Mouse (Mus musculus): Measurements from ENCODE around the gene Tssc4.

The Tssc4 gene

DNA sequence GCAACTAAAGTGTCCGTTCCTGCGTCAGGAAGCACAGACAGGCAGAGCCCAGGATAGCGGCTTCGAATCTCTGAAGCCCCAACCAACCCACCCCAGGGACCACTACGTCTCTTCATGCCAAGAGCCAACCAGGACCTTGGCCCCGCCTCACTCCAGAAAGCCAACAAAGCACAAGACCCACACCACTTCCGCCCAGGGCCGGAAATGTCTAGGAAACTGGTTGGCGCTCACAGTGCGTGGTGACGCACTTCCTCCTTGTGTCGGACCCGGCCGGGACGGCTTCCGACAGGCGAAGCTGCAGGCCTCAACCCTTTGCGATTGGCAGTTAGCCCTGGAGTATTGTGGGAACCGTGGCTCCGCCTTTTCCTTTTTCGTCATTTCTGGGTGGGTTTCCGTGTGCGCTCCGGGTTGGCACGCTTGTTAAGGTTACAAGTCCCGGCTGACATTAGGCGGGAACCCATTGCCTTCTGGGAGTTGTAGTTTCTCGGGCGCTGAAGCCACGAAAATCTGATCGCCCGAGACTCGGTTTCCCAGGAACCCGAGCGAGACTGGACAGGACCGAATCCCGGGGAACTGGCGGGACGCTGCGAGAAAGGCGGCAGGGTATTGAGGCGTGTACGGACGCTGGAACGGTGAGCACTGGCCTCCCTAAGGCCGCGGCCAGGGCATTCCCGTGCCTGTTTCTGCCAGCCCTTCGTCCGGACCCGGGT lies at the start of gene Tssc4:
Gene Tssc4, plus strand, starts transcription at position 368 of the 710 bp plus-strand sequence.
- in situ Hi-C loops (cut with MboI; ENCODE audit: low pct_unique_long_range_greater_than_20kb in 1 of 2, low sequenced_read_pairs in 2 of 2, unreplicated experiment in 1 of 2): no loop called here

DNA sequence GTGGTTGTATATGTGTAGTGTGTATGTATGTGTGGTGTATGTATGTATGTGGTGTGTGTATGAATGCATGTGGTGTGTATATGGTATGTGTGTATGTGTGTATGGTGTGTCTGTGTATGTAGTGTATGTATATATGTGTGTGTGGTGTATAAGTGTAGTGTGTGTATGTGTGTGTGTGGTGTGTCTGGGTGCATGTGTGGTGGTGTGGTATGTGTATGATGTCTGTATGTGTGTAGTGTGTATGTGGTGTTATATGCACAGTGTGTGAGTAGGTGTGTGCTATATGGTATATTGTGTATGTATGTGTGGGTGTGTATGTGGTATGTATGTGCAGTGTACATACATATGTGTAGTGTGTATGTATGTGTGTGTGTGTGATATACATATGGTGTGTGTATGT lies 49.0 kb upstream of the Tssc4 start:
- in situ Hi-C loops (cut with MboI; ENCODE audit: low pct_unique_long_range_greater_than_20kb in 1 of 2, low sequenced_read_pairs in 2 of 2, unreplicated experiment in 1 of 2): no loop called here

DNA sequence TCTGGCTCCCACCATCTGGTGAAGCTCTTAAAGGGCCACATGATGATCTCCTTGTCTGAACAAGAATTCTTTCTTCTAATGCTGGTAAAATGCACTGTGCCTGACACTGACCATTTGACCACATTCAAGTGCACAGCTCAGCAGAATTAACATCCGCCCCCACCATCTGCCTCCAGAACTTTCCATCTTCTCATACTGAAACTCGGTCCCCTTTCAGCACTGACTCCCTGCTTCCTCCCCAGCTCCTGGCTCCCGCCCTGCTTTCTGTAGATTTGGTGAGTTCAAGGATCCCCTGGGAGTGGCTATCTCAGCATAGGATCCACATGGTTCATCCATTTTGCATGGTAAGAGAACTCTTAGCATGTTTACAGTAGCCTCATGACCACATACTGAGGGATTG lies 48.3 kb upstream of the Tssc4 start:
- in situ Hi-C loops (cut with MboI; ENCODE audit: low pct_unique_long_range_greater_than_20kb in 1 of 2, low sequenced_read_pairs in 2 of 2, unreplicated experiment in 1 of 2): no loop called here

DNA sequence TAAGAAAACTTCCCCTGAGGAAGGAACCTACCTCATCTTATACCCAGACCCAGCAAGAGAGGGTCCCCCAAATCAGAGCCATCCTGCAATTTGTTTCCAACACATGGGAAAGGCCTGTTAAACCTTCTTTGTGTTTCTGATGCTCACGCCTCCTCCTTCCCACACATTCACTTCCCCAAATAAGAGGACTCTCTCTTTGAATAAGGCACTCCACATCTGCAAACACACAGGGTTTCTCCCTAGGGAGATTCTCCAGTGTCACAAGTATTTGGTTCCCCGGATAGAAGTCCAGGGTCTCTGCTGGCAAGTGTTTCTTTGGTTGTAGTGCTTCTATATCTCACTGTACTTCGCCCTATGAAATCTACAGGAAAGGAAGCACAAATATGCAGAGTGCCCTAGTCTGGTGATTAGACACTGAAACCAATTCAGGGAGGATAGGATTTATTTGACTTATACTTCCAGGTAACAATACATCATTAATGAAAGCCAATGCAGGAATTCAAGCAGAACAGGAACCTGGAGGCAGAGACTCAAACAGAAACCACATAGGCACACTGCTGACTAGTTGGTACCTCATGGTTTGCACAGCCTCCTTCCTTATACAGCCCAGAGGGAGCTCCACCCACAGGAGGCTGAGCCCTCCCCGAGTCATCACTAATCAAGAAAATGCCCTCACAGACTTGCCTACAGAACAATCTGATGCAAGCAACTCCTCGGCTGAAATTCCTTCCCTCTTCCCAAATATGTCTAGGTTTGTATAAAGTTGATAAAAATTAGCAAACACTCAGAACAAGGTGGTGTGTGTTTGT lies 47.5 kb upstream of the Tssc4 start:
- in situ Hi-C loops (cut with MboI; ENCODE audit: low pct_unique_long_range_greater_than_20kb in 1 of 2, low sequenced_read_pairs in 2 of 2, unreplicated experiment in 1 of 2): no loop called here

DNA sequence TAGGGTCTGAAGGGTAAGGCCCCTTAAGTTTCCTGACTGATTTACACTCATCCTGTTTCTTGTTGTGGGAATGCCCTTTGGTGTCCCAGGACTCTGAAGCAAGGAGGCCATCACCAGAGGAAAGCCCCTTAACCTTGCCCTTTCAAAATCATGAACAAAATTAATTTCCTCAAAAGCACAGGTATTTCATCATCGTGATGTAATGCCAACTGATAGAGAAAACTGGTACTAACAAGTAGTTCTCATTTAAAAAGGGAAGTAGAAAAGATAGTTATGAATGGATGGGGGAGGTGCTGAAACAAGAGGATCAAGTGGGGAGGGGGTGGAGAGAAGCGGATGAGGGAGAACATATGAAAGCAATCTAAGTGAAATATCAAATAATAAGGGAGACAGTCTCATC lies 45.5 kb upstream of the Tssc4 start:
- in situ Hi-C loops (cut with MboI; ENCODE audit: low pct_unique_long_range_greater_than_20kb in 1 of 2, low sequenced_read_pairs in 2 of 2, unreplicated experiment in 1 of 2): no loop called here

DNA sequence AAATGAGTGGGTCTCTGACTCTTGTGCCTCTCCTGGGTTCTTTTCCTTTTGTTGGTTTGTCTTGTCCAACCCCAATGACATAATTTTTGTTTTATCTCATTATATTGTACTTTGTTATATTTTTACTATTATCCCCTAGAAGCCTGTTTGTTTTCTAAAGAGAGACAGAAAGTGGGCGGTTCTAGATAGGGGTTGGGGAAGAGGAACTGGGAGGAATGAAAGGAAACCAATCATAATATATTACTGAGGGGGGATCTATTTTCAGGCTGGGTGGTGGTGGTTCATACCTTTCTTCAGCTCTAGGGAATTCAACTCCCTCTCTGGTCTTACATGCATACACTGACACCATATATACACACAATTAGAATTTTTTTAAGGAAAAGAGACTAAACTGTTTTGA lies 44.8 kb upstream of the Tssc4 start:
- in situ Hi-C loops (cut with MboI; ENCODE audit: low pct_unique_long_range_greater_than_20kb in 1 of 2, low sequenced_read_pairs in 2 of 2, unreplicated experiment in 1 of 2): no loop called here

DNA sequence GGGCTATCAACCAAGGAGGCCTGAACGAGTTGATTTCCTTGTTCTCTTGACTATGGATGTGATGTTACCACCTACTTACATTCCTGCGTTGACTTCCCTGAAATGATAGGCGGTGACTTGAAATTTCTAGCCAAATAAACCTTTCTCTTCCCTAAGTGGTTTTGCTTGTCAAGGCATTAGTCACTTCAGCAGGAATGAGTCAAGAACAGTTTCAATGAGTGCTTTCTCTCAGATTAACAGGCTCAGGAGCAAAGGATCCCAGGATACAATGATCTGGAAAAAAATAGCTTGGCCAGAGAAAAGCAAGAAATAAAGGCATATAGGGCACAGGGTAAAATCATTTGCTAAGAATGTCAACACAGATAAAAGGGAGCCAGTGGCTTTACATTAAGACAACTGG lies 43.6 kb upstream of the Tssc4 start:
- in situ Hi-C loops (cut with MboI; ENCODE audit: low pct_unique_long_range_greater_than_20kb in 1 of 2, low sequenced_read_pairs in 2 of 2, unreplicated experiment in 1 of 2): no loop called here

DNA sequence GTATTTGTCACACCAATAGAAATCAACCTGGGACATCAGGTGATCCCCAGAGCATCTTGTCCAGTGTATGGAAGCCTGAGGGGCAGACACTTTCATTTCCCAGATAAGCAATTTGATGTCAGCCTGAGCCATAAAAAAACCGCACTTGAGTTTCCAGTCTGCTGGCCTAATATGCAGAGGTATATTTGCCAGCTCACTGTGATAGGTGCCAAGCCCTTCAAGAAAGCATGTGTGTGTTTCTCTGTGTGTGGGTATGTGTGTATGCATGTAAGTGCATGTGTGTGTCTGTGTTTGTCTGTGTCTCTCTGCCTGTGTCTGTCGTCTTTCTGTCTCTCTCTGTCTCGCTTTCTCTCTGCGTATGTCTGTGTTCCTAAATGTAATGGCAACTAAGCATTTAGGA lies 41.9 kb upstream of the Tssc4 start:
- in situ Hi-C loops (cut with MboI; ENCODE audit: low pct_unique_long_range_greater_than_20kb in 1 of 2, low sequenced_read_pairs in 2 of 2, unreplicated experiment in 1 of 2): no loop called here

DNA sequence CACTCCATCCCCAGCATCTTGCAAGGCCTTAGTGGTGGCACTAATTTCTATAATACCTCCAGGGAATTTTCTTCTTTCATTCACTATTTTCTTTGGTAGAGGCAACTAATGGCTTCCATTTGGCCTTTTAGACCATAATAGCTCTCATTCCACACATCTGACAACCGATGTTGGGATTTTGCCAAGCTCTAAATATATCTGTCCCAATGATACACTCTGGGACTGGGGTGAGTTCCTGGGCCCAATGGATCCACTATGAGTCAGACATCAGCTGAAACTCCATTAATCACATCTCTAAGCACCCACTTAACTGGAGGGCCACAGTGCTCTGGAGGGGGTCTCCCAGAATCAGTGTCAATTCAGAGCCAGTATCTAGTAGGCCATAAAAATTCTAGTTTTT lies 37.2 kb upstream of the Tssc4 start:
- in situ Hi-C loops (cut with MboI; ENCODE audit: low pct_unique_long_range_greater_than_20kb in 1 of 2, low sequenced_read_pairs in 2 of 2, unreplicated experiment in 1 of 2): no loop called here

DNA sequence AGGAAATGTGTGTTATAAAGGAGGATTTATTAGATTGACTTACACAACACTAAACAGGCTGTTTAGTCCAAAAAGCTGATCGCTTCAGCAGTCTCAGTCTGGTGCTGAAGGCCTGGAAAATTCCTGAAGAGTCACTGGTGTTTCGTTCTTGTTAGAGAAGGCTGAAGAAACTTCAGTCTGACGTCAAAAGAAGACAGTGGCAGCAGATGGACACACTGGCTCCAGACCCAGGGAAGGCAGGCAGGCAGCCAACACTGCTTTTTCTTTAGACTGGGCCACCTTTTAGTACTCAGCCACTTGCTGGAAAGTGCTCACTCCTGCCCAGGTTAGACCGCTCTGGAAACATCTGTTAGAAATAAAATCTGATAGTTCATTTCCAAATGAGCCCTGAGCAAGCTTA lies 35.5 kb upstream of the Tssc4 start:
- in situ Hi-C loops (cut with MboI; ENCODE audit: low pct_unique_long_range_greater_than_20kb in 1 of 2, low sequenced_read_pairs in 2 of 2, unreplicated experiment in 1 of 2): no loop called here

DNA sequence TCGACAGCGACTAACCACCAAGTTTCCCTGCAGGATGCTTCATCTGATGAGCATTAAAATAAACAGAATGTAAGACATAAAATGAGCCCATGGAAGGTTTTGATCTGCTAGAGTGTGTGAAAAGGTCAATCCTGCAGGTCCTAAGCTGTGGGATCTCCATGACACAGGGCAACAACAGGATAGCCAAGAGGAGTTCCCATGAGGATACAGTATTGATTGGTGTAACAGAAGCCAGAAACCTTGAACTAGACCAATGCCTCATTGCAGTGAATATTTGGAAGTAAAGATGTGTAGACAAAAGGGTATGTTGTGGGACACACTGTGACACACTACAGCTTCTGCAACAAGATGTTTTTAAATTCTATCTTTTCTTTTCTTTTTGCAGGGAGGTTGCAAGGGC lies 34.9 kb upstream of the Tssc4 start:
- in situ Hi-C loops (cut with MboI; ENCODE audit: low pct_unique_long_range_greater_than_20kb in 1 of 2, low sequenced_read_pairs in 2 of 2, unreplicated experiment in 1 of 2): no loop called here

DNA sequence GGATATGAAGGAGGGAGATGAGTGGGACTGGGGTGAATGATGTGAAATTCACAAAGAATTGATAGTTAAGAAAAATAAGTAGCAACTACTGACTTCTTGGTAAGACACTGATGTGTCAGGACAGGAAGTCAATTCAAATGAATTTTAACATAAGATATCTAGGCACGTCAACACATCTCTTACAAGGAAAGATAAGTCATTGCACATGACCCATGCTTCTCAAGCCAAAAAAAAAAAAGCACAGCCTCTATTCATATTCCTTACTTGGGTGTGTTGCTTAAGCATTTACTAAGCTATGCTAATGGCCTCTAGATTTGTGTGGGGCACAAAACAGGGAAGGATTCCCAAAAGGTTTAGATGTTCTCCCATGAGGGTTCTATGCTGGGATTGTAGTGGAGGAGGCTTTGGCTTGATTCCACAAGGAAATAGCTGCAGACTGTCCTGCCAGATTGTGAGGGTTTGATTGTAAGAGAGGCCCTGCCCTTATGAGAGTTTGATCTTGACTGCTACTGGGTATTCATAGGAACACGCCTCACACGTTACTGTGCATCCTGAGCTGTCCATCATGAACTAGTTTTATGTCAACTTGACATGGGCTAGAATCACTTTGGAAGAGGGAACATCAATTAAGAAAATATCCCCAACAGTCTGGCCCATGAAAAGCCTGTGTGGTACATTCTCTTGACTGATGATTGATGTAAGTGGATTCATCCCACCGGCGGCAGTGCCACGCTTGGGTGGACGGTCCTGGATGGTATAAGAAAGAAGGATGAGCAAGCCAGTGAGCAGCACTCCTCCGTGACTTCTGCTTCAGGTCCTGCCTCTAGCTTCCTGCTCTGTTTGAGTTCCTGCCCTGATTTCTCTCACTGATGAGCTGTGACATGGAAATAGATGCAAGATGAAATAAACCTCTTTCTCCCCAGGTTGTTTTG lies 34.3 kb upstream of the Tssc4 start:
- in situ Hi-C loops (cut with MboI; ENCODE audit: low pct_unique_long_range_greater_than_20kb in 1 of 2, low sequenced_read_pairs in 2 of 2, unreplicated experiment in 1 of 2): no loop called here

DNA sequence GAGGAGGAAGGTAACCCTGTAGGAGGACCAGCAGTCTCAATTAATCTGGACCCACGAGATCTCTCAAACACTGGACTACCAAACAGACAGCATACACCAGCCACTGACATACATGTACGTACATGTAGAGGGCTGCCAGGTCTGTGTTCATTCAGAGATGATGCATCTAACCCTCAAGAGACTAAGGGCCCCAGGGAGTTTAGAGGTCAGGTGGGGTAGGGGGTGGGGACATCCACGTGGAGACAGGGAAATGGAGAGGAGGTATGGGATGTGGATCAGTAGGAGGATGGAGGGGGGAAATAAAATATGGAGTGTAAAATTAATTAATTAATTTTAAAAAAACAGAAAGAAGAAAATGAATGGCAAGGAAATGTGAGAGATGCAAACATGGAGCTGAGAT lies 32.3 kb upstream of the Tssc4 start:
- in situ Hi-C loops (cut with MboI; ENCODE audit: low pct_unique_long_range_greater_than_20kb in 1 of 2, low sequenced_read_pairs in 2 of 2, unreplicated experiment in 1 of 2): no loop called here

DNA sequence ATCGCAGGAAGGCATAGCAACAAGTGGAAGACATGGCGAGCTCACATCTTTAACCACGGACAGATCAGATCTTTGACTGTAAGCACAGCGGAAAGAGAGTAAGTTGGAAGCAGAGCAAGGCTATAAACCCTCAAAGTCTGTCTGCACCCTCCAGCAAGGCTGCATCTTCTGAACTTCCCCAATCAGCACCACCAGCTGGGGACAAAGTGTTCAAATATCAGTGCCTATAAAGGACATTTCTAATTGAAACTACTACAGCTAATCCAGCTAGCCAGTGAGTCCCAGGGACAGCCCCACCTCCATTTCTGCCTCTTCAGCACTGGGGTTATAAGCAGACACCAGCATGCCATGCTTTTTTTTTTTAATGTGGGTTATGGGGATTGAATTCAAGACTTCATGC lies 31.7 kb upstream of the Tssc4 start:
- in situ Hi-C loops (cut with MboI; ENCODE audit: low pct_unique_long_range_greater_than_20kb in 1 of 2, low sequenced_read_pairs in 2 of 2, unreplicated experiment in 1 of 2): no loop called here

DNA sequence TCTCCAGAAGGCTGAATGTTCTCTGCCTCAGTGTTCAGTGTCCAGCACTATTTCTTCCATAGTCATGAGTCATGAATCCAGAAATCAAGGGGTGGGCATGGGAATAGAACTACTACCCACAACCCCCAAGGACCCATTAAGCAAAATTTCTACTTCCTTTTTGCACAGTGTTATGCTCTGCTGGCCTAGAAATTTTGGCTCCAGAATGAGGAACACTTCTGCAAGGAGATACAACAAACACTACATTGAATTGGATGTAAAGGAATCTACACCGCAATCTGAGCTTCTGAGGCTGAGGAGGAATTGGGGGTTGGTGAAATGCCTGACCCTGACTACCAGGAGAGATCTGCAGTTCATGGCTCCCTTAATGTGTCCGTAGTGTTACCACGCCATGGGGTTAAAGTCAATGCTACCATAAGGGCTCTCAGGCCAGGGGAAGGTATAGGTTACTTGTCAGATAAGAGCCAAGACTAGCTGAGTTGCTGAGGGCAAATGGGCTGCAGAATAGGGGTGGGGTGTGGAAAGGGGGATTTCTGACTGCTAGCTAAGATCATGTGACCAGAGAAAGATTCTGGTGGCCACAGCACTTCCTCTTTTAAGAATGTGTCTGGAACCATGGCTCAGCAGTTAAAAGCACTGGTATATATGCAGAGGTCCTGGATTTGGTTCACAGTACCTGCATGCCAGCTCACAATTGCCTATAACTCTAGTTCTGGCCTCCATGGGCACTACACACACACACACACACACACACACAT lies 30.7 kb upstream of the Tssc4 start:
- in situ Hi-C loops (cut with MboI; ENCODE audit: low pct_unique_long_range_greater_than_20kb in 1 of 2, low sequenced_read_pairs in 2 of 2, unreplicated experiment in 1 of 2): no loop called here

DNA sequence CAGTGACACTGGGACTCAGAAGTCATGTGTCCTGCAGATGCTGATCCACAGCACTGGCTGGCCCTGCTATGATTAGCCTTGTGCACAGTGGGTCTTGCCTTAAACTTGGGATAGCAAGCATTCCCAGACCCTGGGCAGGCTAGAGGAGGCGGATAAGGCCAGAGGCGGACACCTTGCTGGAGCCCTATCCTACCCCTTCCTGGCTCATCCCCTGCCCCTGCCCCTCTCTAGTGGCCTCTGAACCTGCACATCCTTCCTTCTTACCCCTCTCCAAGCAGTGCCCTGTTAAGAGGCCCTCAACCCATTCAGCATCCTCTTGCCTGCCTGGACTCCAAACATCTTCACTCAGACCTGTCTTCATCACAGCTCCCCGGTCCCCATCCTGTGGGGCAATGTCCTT lies 28.5 kb upstream of the Tssc4 start:
- in situ Hi-C loops (cut with MboI; ENCODE audit: low pct_unique_long_range_greater_than_20kb in 1 of 2, low sequenced_read_pairs in 2 of 2, unreplicated experiment in 1 of 2): no loop called here

DNA sequence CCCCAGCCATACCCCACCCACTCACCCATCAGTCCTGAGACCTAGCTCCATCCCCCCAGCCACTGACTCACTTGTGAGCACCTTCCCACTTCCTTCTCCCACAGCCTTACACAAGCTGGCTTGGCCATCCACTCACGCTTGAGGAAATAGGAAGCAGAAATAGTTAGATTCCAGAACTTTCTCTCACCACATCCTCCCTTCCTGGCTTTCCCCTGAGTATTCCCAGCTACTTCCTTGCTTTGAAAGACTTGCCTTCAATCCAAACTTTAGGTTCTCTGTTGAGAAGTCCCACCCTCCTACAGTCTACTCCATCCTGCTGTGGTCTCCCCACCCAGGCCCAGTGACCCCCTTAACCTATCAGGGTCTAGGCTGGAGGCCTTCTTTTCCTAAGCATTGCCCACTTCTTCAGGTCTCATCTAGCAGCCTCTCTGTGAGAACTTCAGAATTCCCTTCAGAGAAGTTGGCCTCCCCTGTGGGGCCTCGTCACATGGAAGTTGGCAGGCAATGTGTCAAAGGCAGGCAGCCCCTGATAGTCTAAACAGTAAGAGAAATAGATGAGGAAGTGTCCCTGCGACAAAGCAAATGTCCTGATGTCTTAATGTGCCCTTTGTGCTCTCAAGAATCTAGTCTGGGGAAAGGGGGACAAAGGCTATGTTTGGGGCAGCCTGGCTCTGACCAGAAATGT lies 27.8 kb upstream of the Tssc4 start:
- in situ Hi-C loops (cut with MboI; ENCODE audit: low pct_unique_long_range_greater_than_20kb in 1 of 2, low sequenced_read_pairs in 2 of 2, unreplicated experiment in 1 of 2): no loop called here

DNA sequence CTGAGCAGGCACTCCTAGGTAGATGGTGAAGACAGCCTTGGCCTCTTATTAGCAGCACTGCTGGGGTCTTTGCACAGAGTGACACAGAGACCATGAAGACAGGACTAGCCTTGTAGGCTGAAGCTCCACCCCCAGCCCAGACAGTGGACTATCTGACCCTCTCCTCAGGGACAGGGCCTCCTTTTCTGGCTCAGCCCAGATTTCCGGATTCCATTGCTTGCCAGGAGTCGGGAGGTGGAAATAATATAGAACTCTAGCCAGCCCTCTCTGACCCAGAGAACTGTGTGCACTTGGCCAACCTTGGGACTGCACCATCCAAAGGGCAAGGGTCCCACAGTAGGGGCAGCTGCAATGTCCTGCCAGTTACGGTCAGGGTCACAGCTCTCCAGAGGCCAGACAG lies 27.0 kb upstream of the Tssc4 start:
- in situ Hi-C loops (cut with MboI; ENCODE audit: low pct_unique_long_range_greater_than_20kb in 1 of 2, low sequenced_read_pairs in 2 of 2, unreplicated experiment in 1 of 2): no loop called here
